Mouse (Mus musculus) skeletal muscle tissue, adult 2 months (tissue): ENCODE results near the gene Flvcr1.
"Not testable (repeated sequence)": the region's sequence is repeated elsewhere in the genome, so short reads cannot be mapped to it uniquely, and the experiment has no call there.

Source experiments
- DNase-seq: peaks from one replicate; pipeline ENCODE4 v3.0.0-alpha.2; 2012; ENCODE audit warnings: low read depth, low spot score

The Flvcr1 gene

DNA sequence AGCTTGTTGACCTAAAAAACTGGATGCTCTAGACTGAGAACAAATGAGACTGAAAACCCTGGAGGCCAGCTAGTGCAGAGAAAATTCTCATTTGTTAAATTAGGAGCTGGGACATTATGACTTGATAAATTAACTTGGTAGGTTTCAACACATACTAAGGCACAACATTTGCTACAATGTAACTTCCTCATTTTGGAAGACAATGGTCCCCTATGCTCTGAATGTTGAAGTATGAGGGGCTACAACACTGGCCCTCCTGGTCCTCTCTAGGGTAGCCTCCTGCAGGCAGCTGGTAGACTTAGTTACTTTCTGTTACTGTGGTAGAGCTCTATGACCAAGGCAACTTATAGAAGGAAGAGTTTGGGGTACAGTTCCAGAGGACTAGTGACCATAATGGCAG, 15.4 kb upstream of the Flvcr1 start:
- no peak for DNase-seq

DNA sequence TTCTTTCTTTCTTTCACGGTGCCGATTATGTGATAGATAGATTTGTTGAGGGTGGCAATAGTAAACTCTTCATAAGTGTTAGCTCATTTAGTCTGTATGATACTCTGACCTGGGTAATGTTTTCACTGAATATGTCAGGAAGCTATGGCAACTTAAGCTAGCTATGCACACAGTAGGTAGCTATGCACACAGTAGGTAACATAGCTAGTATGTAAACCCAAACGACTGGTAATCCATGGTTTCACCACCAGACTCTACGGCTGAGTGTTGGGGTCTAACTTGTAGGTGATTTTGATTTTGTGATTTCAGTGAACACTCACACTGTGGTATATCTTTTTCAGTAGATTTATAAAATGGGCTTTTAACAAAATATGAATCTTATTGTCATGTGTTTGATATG, 12.0 kb upstream of the Flvcr1 start:
- DNase-seq, result no peak

DNA sequence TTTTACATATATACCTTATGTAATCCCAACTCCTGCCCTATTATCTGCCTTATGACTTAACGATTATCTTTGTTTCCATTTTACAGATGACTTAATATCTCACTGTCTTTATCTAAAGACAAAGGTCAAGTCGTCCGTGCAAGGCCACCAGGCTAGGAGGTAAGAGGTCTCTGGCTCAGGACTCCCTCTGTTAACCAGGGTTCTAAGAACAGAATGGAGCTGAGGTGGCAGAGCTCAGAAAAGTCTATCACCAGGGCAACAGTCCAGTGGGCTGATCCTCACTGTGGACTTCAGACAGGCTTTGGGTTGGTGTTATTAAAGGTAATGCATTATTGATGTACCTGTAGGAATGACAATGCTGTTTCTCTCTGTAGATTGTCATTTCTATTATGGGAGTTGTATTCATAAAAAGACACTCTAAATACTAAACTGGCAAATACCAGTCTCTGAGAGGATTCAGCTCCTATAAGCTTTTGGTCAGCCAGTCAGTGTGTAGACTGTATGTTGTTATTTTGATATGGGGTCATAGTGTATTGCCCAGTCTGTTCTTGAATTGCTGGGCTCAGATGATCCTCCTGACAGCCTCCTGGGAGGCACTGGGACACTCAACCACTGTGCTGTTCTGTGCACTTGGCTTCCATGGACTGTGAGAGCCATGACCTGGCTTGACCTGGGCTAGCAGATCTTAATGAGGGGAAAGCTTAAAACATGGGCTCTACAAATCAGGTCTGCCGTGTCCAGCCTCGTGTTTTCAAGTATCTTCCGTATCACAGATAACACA, 10.8 kb upstream of the Flvcr1 start, which contains the start of gene Spata45:
Gene Spata45 (plus strand): TSS at position 86 of the 781 bp plus-strand sequence.
- DNase-seq, result peak; percentile 36

DNA sequence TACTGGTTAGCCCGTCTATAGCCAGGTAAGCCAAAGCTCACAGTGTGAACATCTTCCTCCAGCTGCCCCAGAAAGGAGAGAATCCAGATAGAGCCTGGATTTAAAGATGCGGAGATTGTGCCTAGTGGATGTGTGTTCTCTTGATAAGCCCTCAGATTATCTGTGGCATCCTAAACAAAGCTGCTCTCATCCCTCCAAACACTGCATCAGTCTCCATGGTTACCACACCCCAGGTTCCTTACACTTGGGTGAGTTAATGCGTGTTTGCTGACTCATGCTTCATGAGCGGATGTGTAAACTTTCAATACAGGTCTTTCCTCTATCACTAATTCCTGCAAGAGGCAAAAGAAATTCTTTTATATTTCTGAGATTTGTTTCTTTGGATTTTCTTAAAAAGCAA, 9.7 kb upstream of the Flvcr1 start:
- no peak for DNase-seq

DNA sequence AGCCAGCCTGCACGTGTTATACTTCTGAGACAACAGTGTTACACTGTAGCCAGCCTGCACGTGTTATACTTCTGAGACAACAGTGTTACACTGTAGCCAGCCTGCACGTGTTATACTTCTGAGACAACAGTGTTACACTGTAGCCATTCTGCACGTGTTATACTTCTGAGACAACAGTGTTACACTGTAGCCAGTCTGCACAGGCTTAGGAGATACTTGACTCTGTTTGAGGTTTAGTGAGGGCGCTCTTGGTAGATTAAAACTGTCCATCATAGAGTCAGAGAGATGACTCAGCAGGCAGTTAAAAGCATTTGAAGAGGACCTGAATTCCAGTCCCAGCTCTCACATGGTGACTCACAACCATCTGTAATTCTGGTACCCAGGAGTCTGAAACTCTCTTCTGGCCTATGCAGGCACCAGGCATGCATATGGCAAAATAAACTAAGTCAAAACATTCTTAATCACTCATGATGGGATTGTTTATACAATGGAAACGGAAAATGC, 5.0 kb upstream of the Flvcr1 start:
- not testable (repeated sequence) for DNase-seq

DNA sequence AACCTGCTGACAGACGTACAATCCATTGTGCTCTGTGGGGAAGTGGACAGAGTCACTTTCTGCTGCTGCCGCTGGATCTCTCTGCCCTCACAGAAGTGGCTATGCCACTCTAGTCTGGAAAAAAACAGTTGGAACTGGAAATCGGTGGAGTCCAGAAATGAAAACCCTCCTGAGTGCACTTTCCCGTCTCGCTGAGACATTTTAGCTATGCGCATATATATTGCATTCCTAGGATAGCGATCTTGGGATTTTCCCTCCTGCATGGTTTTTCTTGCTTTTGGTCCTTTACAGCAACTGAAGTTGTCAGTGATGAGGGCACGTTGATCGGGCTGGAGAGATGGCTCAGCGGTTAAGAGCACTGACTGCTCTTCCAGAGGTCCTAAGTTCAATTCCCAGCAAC, 4.2 kb upstream of the Flvcr1 start:
- no peak for DNase-seq

DNA sequence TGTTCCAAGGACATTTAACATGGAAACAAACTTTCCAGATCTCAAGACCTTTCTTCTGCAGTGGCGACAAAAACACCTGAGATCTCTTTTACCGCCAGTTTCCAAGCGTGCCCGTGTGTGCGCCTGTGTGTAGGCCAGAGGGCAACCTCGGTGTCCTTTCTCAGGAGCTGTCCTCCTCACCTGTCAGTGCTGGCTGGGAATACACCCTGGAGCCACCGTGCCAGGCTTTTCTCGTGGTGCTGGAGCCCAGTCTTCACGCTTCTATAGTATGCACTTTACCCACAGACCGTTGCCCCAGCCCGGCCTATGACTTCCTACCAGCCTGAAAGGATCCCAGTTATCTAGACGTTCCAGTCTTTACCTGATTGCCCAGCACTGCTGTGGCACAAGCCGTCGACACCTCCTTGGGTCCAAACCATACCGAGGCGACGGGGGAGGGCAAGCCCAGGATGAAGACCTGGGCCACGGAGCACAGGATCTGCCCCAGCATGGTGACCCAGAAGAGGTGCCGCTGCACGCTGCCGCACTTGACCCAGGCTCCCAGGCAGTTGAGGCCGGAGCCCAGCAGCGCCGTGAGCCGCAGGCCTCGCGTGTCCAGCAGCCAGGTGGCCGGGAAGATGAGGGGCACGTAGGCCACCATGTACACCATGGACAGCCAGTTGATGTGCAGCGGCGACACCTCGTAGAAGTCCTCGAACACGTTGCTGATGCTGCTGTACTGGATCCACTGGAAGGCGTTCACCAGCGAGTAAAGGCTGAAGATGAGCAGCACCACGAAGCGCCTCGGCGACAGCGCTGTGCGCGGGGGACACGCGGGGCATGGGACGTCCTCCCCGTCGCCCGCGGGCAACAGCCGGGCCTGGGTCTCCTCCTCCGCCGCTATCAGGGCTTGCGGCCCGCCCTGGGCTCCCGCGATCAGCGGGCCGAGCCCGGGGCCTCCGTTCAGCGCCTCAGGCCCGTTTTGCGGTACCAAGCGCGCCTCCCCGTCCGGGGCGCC, 644 bp downstream of the Flvcr1 start:
- peak; percentile 45 for DNase-seq

DNA sequence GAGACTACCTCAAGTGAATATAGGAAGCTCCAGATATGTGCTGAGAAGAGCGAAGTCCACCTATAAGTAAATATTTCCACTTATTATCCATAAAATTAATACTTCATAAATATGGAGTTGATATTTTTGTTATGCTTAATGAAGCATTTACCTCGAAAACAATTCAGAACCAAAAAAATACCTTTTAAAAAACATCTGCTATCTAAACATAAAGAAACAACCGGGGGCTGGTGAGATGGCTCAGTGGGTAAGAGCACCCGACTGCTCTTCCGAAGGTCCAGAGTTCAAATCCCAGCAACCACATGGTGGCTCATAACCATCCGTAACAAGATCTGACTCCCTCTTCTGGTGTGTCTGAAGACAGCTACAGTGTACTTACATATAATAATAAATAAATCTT, 2.2 kb downstream of the Flvcr1 start:
- not testable (repeated sequence) for DNase-seq

DNA sequence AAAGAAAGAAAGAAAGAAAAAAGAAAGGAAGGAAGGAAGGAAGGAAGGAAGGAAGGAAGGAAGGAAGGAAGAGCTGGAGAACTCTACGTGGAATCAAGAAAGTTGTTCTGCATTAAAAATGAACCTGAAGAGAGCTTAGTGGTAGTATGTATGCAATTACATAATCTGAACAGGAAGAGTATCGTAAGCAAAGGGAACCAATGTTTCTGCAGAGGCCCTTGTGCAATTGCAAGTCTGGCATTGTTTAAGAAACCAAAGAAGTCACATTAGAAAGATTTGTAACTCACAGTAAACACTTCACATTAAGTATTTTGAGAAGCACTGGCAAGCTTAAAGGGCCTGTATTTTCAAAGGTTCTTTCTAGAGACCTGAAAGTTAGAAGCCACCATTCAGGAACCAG, 2.8 kb downstream of the Flvcr1 start:
- no peak for DNase-seq

DNA sequence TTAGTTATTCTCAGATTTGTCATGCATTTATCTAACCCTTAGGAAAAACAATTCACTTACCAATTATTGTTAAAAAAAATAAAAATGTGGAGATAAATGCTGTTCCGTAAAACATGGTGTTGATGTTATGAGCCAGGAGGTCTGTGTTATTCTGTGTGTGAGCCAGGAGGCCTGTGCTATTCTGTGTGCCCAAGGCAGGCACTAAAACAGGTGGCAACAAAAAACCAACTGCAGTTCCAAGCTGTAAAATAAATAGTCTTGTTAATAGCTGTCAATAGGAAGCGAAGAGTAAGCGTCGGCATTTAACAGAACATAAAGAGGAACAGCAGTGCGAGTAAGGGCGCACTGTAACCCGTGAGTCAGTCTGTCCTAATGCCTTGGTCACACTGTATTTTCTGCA, 4.9 kb downstream of the Flvcr1 start:
- DNase-seq, result no peak

DNA sequence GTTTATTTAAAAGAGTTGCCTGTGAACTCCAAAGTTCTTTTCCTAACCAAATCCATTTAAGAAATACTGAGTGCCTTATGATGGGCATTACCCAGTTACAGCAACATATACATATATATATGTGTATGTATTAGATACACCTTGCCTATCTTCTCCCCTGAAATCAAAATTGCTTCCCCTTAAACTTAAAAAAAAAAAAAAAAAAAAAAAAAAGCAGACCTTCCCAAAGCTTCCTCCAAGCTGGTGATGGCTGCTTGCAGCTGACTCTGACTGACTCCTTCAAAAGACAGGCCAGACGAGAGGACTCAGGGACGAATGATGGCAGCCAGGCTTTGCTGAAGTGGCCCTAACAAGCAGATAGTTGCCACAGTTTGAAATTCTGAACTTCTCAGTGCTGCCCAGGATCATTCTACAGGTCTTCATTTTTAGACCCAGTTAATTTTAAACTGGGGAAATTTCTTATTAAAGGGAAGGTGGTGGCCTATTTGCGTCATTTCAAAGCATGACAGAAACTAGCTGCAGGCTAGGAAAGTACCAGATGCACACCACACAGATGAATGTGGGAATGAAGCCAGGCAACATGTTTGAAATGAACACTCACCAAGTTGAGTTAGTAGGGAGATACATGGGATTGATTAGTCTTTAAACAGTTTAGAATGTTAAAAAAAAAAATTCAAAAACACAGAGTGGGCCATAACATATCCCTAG, 5.6 kb downstream of the Flvcr1 start:
- DNase-seq, result no peak

DNA sequence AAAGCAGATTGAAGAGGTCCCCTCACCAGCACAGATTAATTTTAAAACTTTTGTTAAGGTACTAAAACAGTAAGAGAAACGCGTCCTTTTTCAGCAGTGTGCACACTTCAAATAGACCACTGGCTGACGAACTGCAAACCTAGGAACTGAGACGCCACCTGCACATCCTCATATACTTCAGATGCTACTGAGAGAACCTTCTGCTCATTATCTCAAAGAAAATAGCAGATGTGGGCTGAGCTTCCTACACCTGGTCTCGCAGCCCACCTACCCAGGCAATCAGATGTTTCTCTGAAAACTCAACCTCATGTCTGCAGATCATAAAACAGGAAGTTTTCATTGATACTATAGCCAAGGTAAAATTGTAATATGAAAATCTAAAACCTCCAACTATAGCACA, 6.2 kb downstream of the Flvcr1 start:
- no peak for DNase-seq

DNA sequence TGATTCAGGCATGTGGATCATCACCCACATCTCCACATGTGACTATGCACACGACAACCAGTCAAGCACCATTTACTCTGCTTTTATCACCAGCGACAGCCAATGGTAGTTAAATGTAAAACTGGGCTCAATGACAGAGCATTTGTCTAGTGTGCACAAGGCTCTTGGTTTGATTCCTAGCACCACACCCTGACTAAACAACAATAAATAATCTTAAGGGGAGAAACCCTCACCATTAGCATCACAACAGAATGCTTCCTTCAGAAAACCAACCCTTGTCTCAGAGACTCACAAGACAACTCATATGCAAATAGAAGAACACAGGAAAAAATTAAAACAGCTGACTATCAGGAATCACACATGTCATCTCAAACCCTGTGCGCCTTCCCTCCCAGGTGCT, 11.7 kb downstream of the Flvcr1 start:
- no peak for DNase-seq

DNA sequence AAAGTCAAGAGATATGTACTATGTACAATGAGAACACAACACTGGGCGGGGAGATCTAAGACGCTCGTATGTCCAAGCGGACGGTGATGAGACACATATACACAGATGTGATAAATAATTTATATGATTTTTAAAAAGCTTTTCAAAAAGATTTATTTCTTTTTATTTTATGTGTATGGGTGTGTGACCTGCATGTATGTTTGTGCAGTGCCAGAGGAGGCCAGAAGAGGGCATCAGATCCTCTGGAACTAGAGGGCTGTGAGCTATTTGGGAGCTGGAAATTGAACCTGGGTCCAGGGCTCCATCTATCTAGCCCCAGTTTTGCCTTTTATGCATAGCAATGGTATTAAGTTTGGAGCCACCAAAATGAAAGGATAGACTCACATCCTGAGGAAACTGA, 17.3 kb downstream of the Flvcr1 start:
- no peak for DNase-seq

DNA sequence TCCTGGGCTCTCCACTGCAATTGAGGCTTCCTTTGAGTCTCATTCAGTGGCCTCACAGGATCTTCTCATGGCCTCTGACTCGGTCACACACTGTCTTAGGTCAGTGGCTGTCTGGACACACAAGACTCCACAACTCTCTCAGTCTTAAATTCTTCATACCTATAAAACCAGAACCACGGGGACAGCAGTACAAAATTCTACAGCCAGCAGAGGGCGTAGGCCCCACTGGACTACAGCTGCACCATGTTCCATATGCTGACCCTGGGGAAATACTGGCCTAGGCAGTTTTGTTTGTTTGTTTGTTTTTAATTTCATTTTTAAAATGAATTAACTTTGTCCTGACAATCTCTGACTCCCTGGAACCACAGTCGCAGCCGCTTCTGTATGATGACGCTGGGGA, 23.8 kb downstream of the Flvcr1 start:
- DNase-seq, result no peak

DNA sequence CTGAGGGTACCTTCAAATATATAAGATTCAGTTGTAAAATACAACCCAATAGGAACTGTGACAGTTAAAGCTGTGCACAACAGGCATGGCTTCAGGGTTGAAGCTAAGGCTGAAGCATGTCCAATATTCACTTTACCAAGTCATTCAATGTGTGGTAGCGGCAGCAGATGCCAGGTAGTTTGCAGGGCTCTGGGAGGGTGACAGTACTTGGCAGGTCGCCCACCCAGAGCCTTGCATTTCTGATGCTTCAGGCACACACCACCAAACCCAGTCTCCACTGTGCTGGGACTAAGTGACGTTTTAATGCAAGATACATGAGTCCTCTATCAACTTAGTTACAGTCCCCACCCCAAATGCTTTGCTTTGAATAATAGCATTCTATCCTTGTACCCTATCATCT, 25.3 kb downstream of the Flvcr1 start:
- DNase-seq, result no peak

DNA sequence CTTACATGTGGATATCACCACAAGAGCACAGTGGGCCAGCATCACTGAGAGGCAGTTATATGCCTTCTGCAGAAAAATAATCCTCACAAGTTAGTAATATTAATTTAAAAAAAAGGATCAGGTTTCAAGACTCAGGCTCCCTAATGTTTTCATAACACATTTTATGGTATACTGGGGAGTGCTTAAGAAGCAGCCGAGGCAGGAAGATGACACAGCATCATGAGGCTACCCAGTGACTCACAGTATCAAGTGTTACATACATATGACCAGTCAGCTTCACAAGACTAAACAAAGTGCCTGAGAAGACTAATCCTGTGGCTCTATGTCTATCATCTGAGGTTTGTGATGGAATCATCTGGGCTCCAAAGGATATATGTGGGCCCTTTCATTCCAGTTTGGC, 27.9 kb downstream of the Flvcr1 start:
- DNase-seq, result no peak

DNA sequence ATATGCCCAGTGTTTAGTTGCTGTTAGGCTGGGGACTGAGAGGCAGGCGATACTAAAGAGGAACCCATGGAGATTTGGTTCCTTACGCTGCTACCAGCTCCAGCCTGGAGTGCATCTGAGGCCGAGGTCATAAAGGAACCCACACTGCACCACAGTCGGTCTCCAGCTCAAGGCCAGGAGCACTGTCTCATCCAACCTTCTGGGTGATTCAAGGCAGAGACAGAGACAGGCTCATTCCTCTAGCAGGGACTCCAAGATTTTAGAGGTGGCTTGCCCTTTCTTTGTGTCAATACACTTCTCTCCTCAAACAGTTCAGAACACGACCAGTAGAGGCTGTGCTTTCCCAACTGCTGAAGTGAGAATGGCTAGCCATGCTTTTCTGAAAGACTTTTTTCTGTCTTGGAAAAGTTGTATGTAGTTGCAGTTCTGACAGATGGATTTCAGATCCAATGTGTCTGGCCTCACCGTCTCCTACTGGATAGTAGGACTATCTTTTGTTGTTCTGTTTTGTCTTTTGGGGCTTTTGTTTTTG, 29.5 kb downstream of the Flvcr1 start:
- DNase-seq, result no peak

DNA sequence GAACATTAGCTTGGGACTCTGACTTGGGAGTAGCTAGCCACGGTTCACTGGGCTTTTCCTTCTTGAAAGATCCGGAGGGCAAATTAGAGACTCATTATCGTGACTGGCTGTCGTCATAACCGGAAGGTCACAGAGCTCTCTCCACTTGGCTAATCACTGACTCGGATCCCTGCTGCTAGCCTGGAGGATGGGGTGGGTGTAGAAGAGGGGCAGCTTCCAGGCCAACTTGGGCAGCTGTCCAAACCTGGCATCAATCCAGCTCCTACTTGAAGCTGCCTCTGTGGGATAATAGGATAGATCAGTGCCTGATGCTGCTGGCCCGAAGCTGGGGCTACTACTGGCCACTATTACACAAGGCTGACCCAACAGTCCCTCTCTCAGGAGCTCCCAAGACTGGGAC, 30.4 kb downstream of the Flvcr1 start:
- DNase-seq, result peak; percentile 45

DNA sequence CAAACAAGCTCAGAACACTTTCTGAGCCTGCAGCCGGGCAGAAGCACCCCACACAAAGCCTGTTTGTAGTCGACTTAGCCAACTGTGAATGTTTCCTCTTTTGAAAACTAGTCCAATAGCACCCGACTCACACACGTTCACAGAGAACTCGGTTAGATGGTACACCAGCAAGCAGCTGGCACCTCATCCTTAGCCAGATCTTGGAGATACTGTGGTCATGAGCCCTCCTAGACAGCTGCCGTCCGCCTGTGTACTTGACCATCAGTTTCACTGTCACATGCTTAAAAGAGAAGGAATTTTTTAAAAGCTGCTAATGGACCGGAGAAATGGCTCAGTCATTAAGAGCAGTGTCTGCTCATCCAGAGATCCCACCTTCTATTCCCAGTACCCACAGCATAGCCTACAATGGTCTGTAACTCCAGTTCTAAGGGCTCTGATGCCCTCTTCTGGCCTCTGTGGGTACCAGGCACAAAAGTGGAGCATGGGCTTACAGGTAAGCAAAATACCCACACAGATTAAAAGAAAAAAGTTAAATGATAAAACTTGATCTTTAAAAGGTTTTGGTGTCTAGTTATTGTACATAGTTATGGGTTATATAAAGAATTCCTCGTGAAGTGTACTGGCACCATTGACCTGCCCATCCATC, 36.4 kb downstream of the Flvcr1 start:
- no peak for DNase-seq

DNA sequence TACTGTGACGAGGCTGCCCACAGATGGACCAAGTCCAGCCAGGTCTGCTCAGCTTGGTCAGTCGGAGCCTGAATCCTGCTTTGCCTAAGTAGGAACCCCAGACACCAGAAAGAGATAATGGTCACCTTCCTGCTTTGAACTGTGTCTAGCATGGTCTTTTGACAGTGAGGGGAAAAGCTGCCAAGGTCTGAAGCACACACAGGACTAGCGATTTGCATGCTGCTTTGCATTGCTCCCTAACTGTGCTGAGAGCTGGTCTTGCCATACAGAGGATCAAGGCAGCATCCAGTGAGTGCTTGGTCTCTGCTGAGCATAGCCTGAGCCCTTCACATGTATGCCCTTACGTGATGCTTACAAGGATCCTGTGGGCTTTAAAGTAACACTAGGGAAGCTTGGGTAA, 44.5 kb downstream of the Flvcr1 start:
- DNase-seq, result no peak
